Mouse (Mus musculus): ENCODE measurements at regions not wholly inside any gene's neighbourhood (a gene's known extent, or its start where the extent isn't known, plus 50 kb on each side); places are given as distances from the start of the nearest gene placed in this dataset.

- no peak for ATAC-seq (ENCODE audit: insufficient read depth)
- Histone ChIP-seq H3K27ac (ENCODE audit: low read depth) (no peak overlapping the region), H3K4me2 (no peak overlapping the region), H3K4me1 (ENCODE audit: insufficient read depth) (no peaks in the 10 kb centered on the region), H3K9me3 (ENCODE audit: low read depth, low read length) (no peaks in the 10 kb centered on the region), H3K9ac (no peak overlapping the region), H3K36me3 (ENCODE audit: insufficient read depth) (no peaks in the 10 kb centered on the region), H3K4me3 (ENCODE audit: low read depth, low read length) (no peak overlapping the region), H3K27me3 (ENCODE audit: insufficient read depth, low read length) (no peaks in the 10 kb centered on the region)
- WGBS = 56% methylated on average over 12 of the region's 12 CpGs
- DNase-seq = no peak
- TF ChIP-seq CTCF (IDR thresholded peaks at IDR 0.05; ENCODE audit: low read depth) = no peak
Observed at GRCm38 (mm10) chr9:120628794-120629560, 57.7 kb downstream of the Rpl14 start.

- Histone ChIP-seq H3K36me3 (ENCODE audit: insufficient read depth) (no peaks in the 10 kb centered on the region), H3K4me1 (ENCODE audit: insufficient read depth) (no peaks in the 10 kb centered on the region), H3K9me3 (ENCODE audit: low read depth, low read length) (no peaks in the 10 kb centered on the region), H3K9ac (no peak overlapping the region), H3K4me2 (no peak overlapping the region), H3K4me3 (ENCODE audit: low read depth, low read length) (no peak overlapping the region), H3K27ac (ENCODE audit: low read depth) (no peak overlapping the region), H3K27me3 (ENCODE audit: insufficient read depth, low read length) (no peaks in the 10 kb centered on the region)
- 68% methylated on average over 11 of the region's 11 CpGs for WGBS
- DNase-seq (no peak), ATAC-seq (ENCODE audit: insufficient read depth) (no peak)
- no peak for TF ChIP-seq CTCF (IDR thresholded peaks at IDR 0.05; ENCODE audit: low read depth)
Observed at GRCm38 (mm10) chr9:120629609-120630008, 58.4 kb downstream of the Rpl14 start.

GRCm38 (mm10) chr9:120632821-120633220, 61.6 kb downstream of the Rpl14 start:
- Histone ChIP-seq H3K9me3 (ENCODE audit: low read depth, low read length) (no peaks in the 10 kb centered on the region), H3K4me2 (no peak overlapping the region), H3K9ac (no peak overlapping the region), H3K27me3 (ENCODE audit: insufficient read depth, low read length) (no peaks in the 10 kb centered on the region), H3K4me1 (ENCODE audit: insufficient read depth) (no peaks in the 10 kb centered on the region), H3K27ac (ENCODE audit: low read depth) (no peak overlapping the region), H3K4me3 (ENCODE audit: low read depth, low read length) (no peak overlapping the region), H3K36me3 (ENCODE audit: insufficient read depth) (no peaks in the 10 kb centered on the region)
- TF ChIP-seq CTCF (IDR thresholded peaks at IDR 0.05; ENCODE audit: low read depth) = no peak
- WGBS = 83% methylated on average over 10 of the region's 10 CpGs
- ATAC-seq (ENCODE audit: insufficient read depth) = no peak
- DNase-seq = no peak

- no peaks in the 10 kb centered on the region for H3K27me3 ChIP-seq (ENCODE audit: insufficient read depth, low read length)
- H3K27ac ChIP-seq (ENCODE audit: low read depth) = no peak overlapping the region
- H3K4me1 ChIP-seq (ENCODE audit: insufficient read depth) = no peaks in the 10 kb centered on the region
- H3K9me3 ChIP-seq (ENCODE audit: low read depth, low read length) = no peaks in the 10 kb centered on the region
- no peak overlapping the region for H3K4me2 ChIP-seq
- no peak overlapping the region for H3K9ac ChIP-seq
- no peak for ATAC-seq (ENCODE audit: insufficient read depth)
- TF ChIP-seq CTCF (IDR thresholded peaks at IDR 0.05; ENCODE audit: low read depth) = no peak
- no peak for DNase-seq
- WGBS = 87% methylated on average over 4 of the region's 4 CpGs
- no peak overlapping the region for H3K4me3 ChIP-seq (ENCODE audit: low read depth, low read length)
- H3K36me3 ChIP-seq (ENCODE audit: insufficient read depth) = no peaks in the 10 kb centered on the region
Observed at GRCm38 (mm10) chr9:120642656-120643055, 71.4 kb downstream of the Rpl14 start.

- H3K4me3 ChIP-seq (ENCODE audit: low read depth, low read length) = no peak overlapping the region
- no peaks in the 10 kb centered on the region for H3K36me3 ChIP-seq (ENCODE audit: insufficient read depth)
- ATAC-seq (ENCODE audit: insufficient read depth) (no peak), DNase-seq (no peak)
- no peaks in the 10 kb centered on the region for H3K27me3 ChIP-seq (ENCODE audit: insufficient read depth, low read length)
- H3K27ac ChIP-seq (ENCODE audit: low read depth) = no peak overlapping the region
- no peaks in the 10 kb centered on the region for H3K9me3 ChIP-seq (ENCODE audit: low read depth, low read length)
- H3K4me1 ChIP-seq (ENCODE audit: insufficient read depth) = no peaks in the 10 kb centered on the region
- no peak overlapping the region for H3K9ac ChIP-seq
- no peak overlapping the region for H3K4me2 ChIP-seq
- no peak for TF ChIP-seq CTCF (IDR thresholded peaks at IDR 0.05; ENCODE audit: low read depth)
- WGBS = 82% methylated on average over 3 of the region's 3 CpGs
Observed at GRCm38 (mm10) chr9:120643371-120643770, 72.1 kb downstream of the Rpl14 start.

- DNase-seq (no peak), ATAC-seq (ENCODE audit: insufficient read depth) (no peak)
- Histone ChIP-seq H3K4me2 (no peak overlapping the region), H3K9me3 (ENCODE audit: low read depth, low read length) (no peaks in the 10 kb centered on the region), H3K4me3 (ENCODE audit: low read depth, low read length) (no peak overlapping the region), H3K9ac (no peak overlapping the region), H3K36me3 (ENCODE audit: insufficient read depth) (no peaks in the 10 kb centered on the region), H3K27me3 (ENCODE audit: insufficient read depth, low read length) (no peaks in the 10 kb centered on the region), H3K4me1 (ENCODE audit: insufficient read depth) (no peaks in the 10 kb centered on the region), H3K27ac (ENCODE audit: low read depth) (no peak overlapping the region)
- WGBS = 93% methylated on average over 10 of the region's 10 CpGs
- TF ChIP-seq CTCF (IDR thresholded peaks at IDR 0.05; ENCODE audit: low read depth) = no peak
Observed at GRCm38 (mm10) chr9:120645776-120646175, 74.5 kb downstream of the Rpl14 start.

GRCm38 (mm10) chr9:120646806-120647667, 75.8 kb downstream of the Rpl14 start:
- no peaks in the 10 kb centered on the region for H3K36me3 ChIP-seq (ENCODE audit: insufficient read depth)
- H3K4me1 ChIP-seq (ENCODE audit: insufficient read depth) = no peaks in the 10 kb centered on the region
- H3K4me3 ChIP-seq (ENCODE audit: low read depth, low read length) = no peak overlapping the region
- ATAC-seq (ENCODE audit: insufficient read depth) (no peak), DNase-seq (no peak)
- no peaks in the 10 kb centered on the region for H3K27me3 ChIP-seq (ENCODE audit: insufficient read depth, low read length)
- no peak overlapping the region for H3K4me2 ChIP-seq
- no peak overlapping the region for H3K27ac ChIP-seq (ENCODE audit: low read depth)
- H3K9me3 ChIP-seq (ENCODE audit: low read depth, low read length) = no peaks in the 10 kb centered on the region
- no peak for TF ChIP-seq CTCF (IDR thresholded peaks at IDR 0.05; ENCODE audit: low read depth)
- WGBS = 80% methylated on average over 10 of the region's 10 CpGs
- no peak overlapping the region for H3K9ac ChIP-seq
